Mouse (Mus musculus) bone marrow macrophage, adult 2 months (primary cell): ENCODE results near the gene Slc47a1.

ENCODE experiments used
- CTCF ChIP-seq: IDR thresholded peaks from 2 replicates; pipeline ENCODE4 v1.5.1; 2012; ENCODE audit warnings: low read depth, mild to moderate bottlenecking, low read length, moderate library complexity
- POLR2A ChIP-seq: IDR thresholded peaks from 2 replicates; pipeline ENCODE4 v1.6.1; 2012; ENCODE audit warnings: mild to moderate bottlenecking, low read depth, low read length, borderline replicate concordance

GRCm38 (mm10) chr11:61297326-61297725, 80.8 kb downstream of the Slc47a1 start:
- no peak for TF ChIP-seq CTCF
- TF ChIP-seq POLR2A, result no peak
